Mouse (Mus musculus) heart, adult 2 months (tissue): ENCODE data around the gene Mrfap1.

ENCODE experiments used
- CTCF ChIP-seq: fragments of 200-600 bp; IDR thresholded peaks from 2 replicates; pipeline ENCODE4 v1.8.1; 2022; ENCODE audit warnings: antibody characterized with exemption, mild to moderate bottlenecking, moderate library complexity
- EP300 ChIP-seq: fragments of 200-500 bp; IDR thresholded peaks from 2 replicates; pipeline ENCODE4 v1.6.1; 2011; ENCODE audit warnings: low read depth, low read length, control low read depth; ENCODE audit not compliant: insufficient read depth
- POLR2A ChIP-seq: fragments of 200-500 bp; IDR thresholded peaks from 2 replicates; pipeline ENCODE4 v1.6.1; 2011; ENCODE audit warnings: mild to moderate bottlenecking, low read depth, low read length, control low read depth; ENCODE audit not compliant: insufficient read depth

GRCm38 (mm10) chr5:36747071-36747470 is 49.5 kb downstream of the Mrfap1 start:
- TF ChIP-seq CTCF (no peak), POLR2A (no peak), EP300 (no peak)
